Mouse (Mus musculus): Measurements from ENCODE around the gene Tcam1. TPM values are rescaled to one million over a fixed set of nuclear protein-coding genes. Genes with fewer than 3 reads are reported as not detected.

Tcam1 gene
- polyA plus RNA-seq (2012; rRNA removed) = not detected in 2 replicates

DNA sequence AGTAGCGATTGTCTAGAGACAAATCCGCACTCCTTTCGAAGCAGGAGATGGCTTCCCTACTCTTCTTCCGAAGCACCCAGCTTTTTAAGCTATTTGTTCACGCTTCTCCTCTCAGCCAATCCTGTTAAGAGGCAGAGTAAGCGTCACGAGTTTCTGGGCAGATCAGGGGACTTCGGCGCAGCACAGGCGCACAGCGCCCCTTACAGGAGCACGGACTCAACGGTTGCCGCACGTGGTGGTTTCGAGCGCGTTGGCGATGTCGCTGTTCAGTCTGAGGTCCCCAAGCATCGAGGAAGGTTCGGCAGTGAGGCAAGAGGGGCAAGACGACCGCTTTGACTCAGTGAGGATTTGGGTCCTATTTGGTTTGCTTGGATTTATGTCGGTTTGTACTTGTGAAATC lies at the start of gene Tcam1:
Tcam1 (plus strand) TSS at position 219 of the 400 bp plus-strand sequence.

DNA sequence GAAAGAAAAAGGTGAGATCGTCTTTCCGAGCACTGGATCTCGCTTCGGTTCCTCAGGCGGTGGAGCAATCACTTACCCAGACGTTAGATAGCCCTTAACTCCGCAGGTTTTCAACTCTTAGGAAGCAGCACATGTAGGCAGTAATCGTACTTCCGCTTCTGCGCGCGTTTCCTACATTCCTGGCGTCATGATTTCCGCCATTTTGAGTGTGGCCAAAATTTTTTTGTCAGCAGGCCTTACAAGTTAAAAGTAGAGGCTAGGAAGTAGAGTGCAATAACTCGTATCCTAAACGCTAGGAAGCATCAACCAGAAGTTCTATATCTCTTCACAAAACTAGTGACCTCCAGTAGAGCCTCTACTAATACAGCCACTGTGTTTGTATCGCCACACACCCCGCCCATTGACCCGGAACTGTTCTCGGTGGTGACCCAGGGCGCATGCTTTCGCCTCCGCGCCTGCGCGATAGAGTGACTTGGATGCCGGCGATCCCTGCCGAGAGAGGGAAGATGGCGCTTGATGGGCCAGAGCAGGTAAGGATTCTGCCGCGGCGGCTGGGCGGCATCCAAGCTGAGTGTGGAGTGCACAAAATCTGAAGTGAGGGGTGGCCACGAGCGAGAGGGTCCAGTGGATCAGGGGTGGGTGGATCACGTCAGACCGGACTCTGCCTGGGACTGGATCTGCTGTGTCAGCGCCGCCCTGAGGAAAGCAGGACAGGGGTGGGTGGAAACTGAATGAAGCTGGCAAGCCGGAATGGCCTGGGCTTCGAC lies 20.6 kb upstream of the Tcam1 start, which contains the start of the genes Ftsj3 and Psmc5:
Ftsj3 (minus strand) TSS at position 395 of the 767 bp plus-strand sequence.
Psmc5 (plus strand) TSS at position 470 of the 767 bp plus-strand sequence.

DNA sequence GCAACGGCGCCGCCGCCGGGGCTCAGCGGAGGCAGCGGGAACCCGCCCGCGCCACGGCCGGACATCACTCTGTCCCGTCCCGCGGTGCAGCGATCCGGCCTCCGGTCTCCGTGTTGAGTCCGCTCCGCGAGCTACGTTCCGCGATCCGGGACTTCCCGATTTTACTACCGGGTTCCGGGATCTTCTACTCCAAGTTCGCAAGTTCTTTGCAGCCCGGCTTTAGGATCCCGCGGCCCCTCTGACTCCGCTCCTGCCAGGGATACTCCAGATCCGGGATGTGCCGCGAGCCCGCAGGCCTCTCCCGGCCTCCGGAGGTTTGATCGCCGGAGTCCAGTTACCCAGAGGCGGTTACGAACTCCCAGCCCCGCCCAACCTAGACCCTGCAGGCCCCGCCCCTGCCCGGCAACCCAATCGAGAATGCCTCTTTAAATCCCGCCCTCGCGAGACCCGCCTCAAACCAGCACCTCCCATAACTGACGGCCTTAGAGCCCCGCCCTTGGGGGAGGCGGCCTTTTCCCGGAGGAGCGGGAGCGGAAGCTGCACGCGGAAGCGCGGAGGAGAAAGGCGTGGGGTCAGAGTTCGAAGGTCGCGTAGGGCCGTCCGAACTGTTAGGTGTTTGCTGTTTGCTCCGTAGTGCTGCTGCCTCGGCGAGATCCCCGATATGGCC lies 3.7 kb upstream of the Tcam1 start, which contains the start of gene Smarcd2:
Smarcd2 (minus strand) TSS at position 329 of the 667 bp plus-strand sequence.

DNA sequence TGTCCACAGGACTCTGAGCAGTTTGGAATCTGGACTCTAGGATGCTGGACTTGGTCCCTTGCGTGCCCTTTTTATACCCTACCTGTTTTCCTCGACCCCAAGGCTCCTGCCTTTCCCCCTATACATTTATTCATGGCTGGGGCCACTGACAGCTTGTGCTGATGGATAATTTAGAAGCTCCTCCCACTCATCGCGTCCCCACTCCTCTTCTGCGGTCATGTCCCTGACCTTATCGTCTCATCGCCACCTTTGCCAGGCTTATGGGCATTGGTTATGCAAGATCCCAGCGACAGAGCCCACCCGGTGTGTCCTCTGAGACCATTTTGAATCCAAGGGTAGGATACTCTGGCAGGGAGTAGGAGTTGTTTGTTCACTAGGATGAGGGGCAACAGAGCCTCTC lies 25.3 kb downstream of the Tcam1 start, which contains the start of gene Gh:
Gh (minus strand) TSS at position 101 of the 400 bp plus-strand sequence.

DNA sequence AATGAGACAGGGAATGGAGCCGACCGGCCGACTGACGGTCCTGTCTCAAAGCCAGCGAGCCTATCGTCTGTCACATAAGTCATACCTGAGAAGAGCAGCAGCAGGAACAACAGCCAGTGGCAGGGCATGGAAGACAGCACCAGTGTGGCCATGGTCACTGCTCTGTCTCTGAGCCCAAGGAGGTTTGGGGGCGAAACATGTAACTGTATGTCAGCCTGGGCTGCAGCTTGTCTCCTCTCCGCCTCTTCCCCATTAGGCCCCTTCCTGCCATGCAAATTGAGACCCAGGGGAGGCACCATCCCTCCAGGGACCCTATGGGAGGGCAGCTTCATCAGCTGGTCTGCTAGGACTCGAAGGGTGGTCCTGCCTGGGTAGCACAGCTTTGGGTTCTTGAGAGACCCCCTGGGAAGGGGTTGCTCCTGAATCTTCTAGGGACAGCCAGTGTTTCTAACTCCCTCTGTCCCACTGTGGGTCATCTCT lies 37.9 kb downstream of the Tcam1 start, which contains the start of gene Cd79b:
Cd79b (minus strand) TSS at position 430 of the 480 bp plus-strand sequence.

Other genes starting within 250 kb of the Tcam1 start
- 32.8 and 33.2 TPM in 2 replicates for gene Dcaf7, start 239.8 kb upstream of the Tcam1 start, polyA plus RNA-seq (2012; rRNA removed)
- 12.0 TPM in 2 replicates for gene Taco1, start 210.6 kb upstream of the Tcam1 start, polyA plus RNA-seq (2012; rRNA removed)
- gene Map3k3, start 192.1 kb upstream of the Tcam1 start, polyA plus RNA-seq (2012; rRNA removed) = 21.0 and 21.6 TPM in 2 replicates
- gene Gm10840, start 115.8 kb upstream of the Tcam1 start, polyA plus RNA-seq (2012; rRNA removed) = not detected in 2 replicates
- gene Limd2, start 115.8 kb upstream of the Tcam1 start, polyA plus RNA-seq (2012; rRNA removed) = 11.2 and 13.0 TPM in 2 replicates
- 12.8 and 14.7 TPM in 2 replicates for gene Strada, start 74.5 kb upstream of the Tcam1 start, polyA plus RNA-seq (2012; rRNA removed)
- 6.0 and 7.3 TPM in 2 replicates for gene Ccdc47, start 60.3 kb upstream of the Tcam1 start, polyA plus RNA-seq (2012; rRNA removed)
- 5.9 and 8.1 TPM in 2 replicates for gene Ddx42, start 59.7 kb upstream of the Tcam1 start, polyA plus RNA-seq (2012; rRNA removed)
- 7.0 and 8.9 TPM in 2 replicates for gene Ftsj3, start 20.6 kb upstream of the Tcam1 start, polyA plus RNA-seq (2012; rRNA removed)
- 24.4 and 25.3 TPM in 2 replicates for gene Psmc5, start 20.5 kb upstream of the Tcam1 start, polyA plus RNA-seq (2012; rRNA removed)
- 101 and 104 TPM in 2 replicates for gene Smarcd2, start 3.7 kb upstream of the Tcam1 start, polyA plus RNA-seq (2012; rRNA removed)
- gene Gh, start 25.2 kb downstream of the Tcam1 start, polyA plus RNA-seq (2012; rRNA removed) = not detected in 2 replicates
- 8.5 and 12.4 TPM in 2 replicates for gene Cd79b, start 38.1 kb downstream of the Tcam1 start, polyA plus RNA-seq (2012; rRNA removed)
- gene Scn4a, start 76.6 kb downstream of the Tcam1 start, polyA plus RNA-seq (2012; rRNA removed) = 0.06 and 0.16 TPM in 2 replicates
- 0.93 and 1.4 TPM in 2 replicates for gene Prr29, start 88.8 kb downstream of the Tcam1 start, polyA plus RNA-seq (2012; rRNA removed)
- gene Icam2, start 111.4 kb downstream of the Tcam1 start, polyA plus RNA-seq (2012; rRNA removed) = 6.7 and 10.9 TPM in 2 replicates
- 33.3 and 34.6 TPM in 2 replicates for gene Ern1, start 211.2 kb downstream of the Tcam1 start, polyA plus RNA-seq (2012; rRNA removed)

Data from colon, adult 2 months (tissue).